Mouse (Mus musculus) myocyte (in vitro differentiated cells): Measurements from ENCODE around the gene Esrrg.

Source experiments
- SRF ChIP-seq: IDR thresholded peaks from one replicate; pipeline ENCODE4 v1.6.1; 2011; ENCODE audit warnings: low read depth; ENCODE audit not compliant: control insufficient read depth, insufficient read length
- USF1 ChIP-seq: IDR thresholded peaks from one replicate; pipeline ENCODE4 v1.6.1; 2011; ENCODE audit warnings: low read depth, mild to moderate bottlenecking, control low read depth, moderate library complexity

GRCm38 (mm10) chr1:187749931-187750330 is 141.3 kb downstream of the Esrrg start:
- TF ChIP-seq SRF (no peak), USF1 (no peak)
